Mouse (Mus musculus): ENCODE measurements at regions not wholly inside any gene's neighbourhood (a gene's known extent, or its start where the extent isn't known, plus 50 kb on each side); places are given as distances from the start of the nearest gene placed in this dataset.

GRCm38 (mm10) chr1:145461128-145461527, 685.9 kb upstream of the Rgs18 start:
- no peaks in the 10 kb centered on the region for H3K36me3 ChIP-seq (ENCODE audit: control insufficient read depth, insufficient read depth, low read length)
- H3K4me3 ChIP-seq (ENCODE audit: low read depth, low read length): no peak overlapping the region
- no peak overlapping the region for H3K9ac ChIP-seq (ENCODE audit: low read length)
- H3K27me3 ChIP-seq (replicated peaks; ENCODE audit: control insufficient read depth, insufficient read depth, low read length): no peaks in the 10 kb centered on the region
- no peaks in the 10 kb centered on the region for H3K4me1 ChIP-seq (ENCODE audit: control insufficient read depth, insufficient read depth, low read length)
- H3K27ac ChIP-seq (ENCODE audit: low read depth, low read length): no peak overlapping the region
- ATAC-seq: no peak
- no peak overlapping the region for H3K4me2 ChIP-seq (ENCODE audit: low read length)
- H3K9me3 ChIP-seq (replicated peaks; ENCODE audit: control insufficient read depth, low read length): no peaks in the 10 kb centered on the region
- peak; percentile 8 for DNase-seq (ENCODE audit: low spot score)

- no peak overlapping the region for H3K4me2 ChIP-seq (ENCODE audit: low read length)
- no peak for ATAC-seq
- WGBS: 92% methylated on average over 2 of the region's 2 CpGs
- no peak overlapping the region for H3K9ac ChIP-seq (ENCODE audit: low read length)
- H3K9me3 ChIP-seq (replicated peaks; ENCODE audit: control insufficient read depth, low read length): no peaks in the 10 kb centered on the region
- H3K4me1 ChIP-seq (ENCODE audit: control insufficient read depth, insufficient read depth, low read length): no peaks in the 10 kb centered on the region
- no peak for DNase-seq (ENCODE audit: low spot score)
- no peak overlapping the region for H3K27ac ChIP-seq (ENCODE audit: low read depth, low read length)
- H3K36me3 ChIP-seq (ENCODE audit: control insufficient read depth, insufficient read depth, low read length): no peaks in the 10 kb centered on the region
- no peaks in the 10 kb centered on the region for H3K27me3 ChIP-seq (replicated peaks; ENCODE audit: control insufficient read depth, insufficient read depth, low read length)
- no peak overlapping the region for H3K4me3 ChIP-seq (ENCODE audit: low read depth, low read length)
Observed at GRCm38 (mm10) chr1:145455522-145455921, 680.3 kb upstream of the Rgs18 start.

Data from forebrain, embryonic 14.5 days (tissue).